In the genomic region with DNA sequence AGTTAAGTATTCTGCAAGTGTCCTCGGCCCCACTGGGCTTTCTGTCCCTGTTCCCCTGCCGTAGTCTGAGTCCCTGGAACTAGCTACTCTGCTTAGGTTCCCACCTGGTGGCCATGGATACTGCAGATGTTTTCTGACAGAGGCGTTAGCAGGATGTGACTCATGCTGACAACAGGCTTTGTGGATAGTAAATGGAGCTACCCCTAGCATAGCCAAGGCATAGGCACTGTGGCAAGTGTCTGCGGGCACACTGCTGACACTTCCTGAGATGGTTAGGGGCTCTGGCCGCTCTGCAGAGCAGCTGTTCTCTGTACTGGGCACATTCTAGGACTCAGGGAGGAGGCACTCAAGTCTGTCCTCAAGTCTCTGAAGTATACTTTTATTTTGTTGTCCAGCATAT, we compare ENCODE assay signal across 14 mouse cellular contexts. TPM values are rescaled to one million over a fixed set of nuclear protein-coding genes. Genes with fewer than 3 reads are reported as not detected.
DNase-seq lines count a peak whose midpoint lies in the region; ATAC-seq and TF ChIP-seq lines count a peak whose summit lies in the region.
"Had no signal": no experiment of that assay in that cellular context is flagged by ENCODE, and none has a peak within 500 bp of the region (broad histone marks: within the 10 kb centered on the region; RNA-seq: fewer than 3 reads in every experiment).

No protein-coding gene starts in this region.

- H3K9me3 ChIP-seq in kidney, postnatal 0 days (replicated peaks; ENCODE audit: low read length): no peaks in the 10 kb centered on the region
- no peaks in the 10 kb centered on the region for H3K9me3 ChIP-seq in kidney, embryonic 15.5 days (replicated peaks)
- H3K9me3 ChIP-seq in ES-E14 (ENCODE audit: control insufficient read depth, insufficient read depth, low read depth, low read length): no peaks in the 10 kb centered on the region
- H3K9me3 ChIP-seq in neural tube, embryonic 13.5 days: no peaks in the 10 kb centered on the region
- H3K9me3 ChIP-seq: heart, embryonic 12.5 days; limb, embryonic 10.5 days; liver, embryonic 15.5 days had no signal

- WGBS in kidney, postnatal 0 days: 88% methylated on average over 5 of the region's 5 CpGs
- 85% methylated on average over 5 of the region's 5 CpGs for WGBS in kidney, embryonic 15.5 days
- 72% methylated on average over 5 of the region's 5 CpGs for WGBS in neural tube, embryonic 13.5 days

- H3K36me3 ChIP-seq in kidney, postnatal 0 days (ENCODE audit: insufficient read depth, low read length): peaks cover 53% of the 10 kb centered on the region
- peaks cover 90% of the 10 kb centered on the region for H3K36me3 ChIP-seq in kidney, embryonic 15.5 days
- peaks cover 38% of the 10 kb centered on the region; the same call in 1 of the 2 replicates for H3K36me3 ChIP-seq in ES-E14 (ENCODE audit: control insufficient read depth, insufficient read depth, low read length, poor library complexity, severe bottlenecking)
- peaks cover 71% of the 10 kb centered on the region for H3K36me3 ChIP-seq in neural tube, embryonic 13.5 days

- no peak overlapping the region for H3K4me3 ChIP-seq in kidney, postnatal 0 days (replicated peaks; ENCODE audit: low read depth, low read length)
- no peak overlapping the region for H3K4me3 ChIP-seq in kidney, embryonic 15.5 days (replicated peaks)
- H3K4me3 ChIP-seq in ES-E14 (ENCODE audit: insufficient read depth in 1 of 2, low read depth in 1 of 2, low read length in 2 of 2, poor library complexity in 1 of 2, severe bottlenecking in 1 of 2): no peak overlapping the region
- H3K4me3 ChIP-seq in brown adipose tissue, adult 24 weeks (ENCODE audit: insufficient read depth, low read depth, low read length): no peak overlapping the region
- H3K4me3 ChIP-seq in neural tube, embryonic 13.5 days: no peak overlapping the region
- H3K4me3 ChIP-seq: heart, embryonic 12.5 days; limb, embryonic 10.5 days; liver, embryonic 15.5 days had no signal

- DNase-seq in kidney, postnatal 0 days (ENCODE audit: low spot score): no peak
- no peak for DNase-seq in ES-E14 (ENCODE audit: low read depth, low spot score)
- DNase-seq in T-cell, adult 2 months (ENCODE audit: low spot score): no peak
- DNase-seq in thymus, postnatal 36 days: no peak
- DNase-seq in thymus, postnatal 0 days (ENCODE audit: low spot score): no peak

- TF ChIP-seq CTCF in kidney, postnatal 0 days (IDR thresholded peaks at IDR 0.05; ENCODE audit: low read depth): no peak

- no peak; the same call in 1 of the 2 replicates for ATAC-seq in kidney, postnatal 0 days (replicated peaks; ENCODE audit: low FRiP score, low read depth)
- no peak for ATAC-seq in kidney, embryonic 15.5 days (replicated peaks; ENCODE audit: low FRiP score)
- ATAC-seq in neural tube, embryonic 13.5 days (ENCODE audit: low read depth): no peak

- no peaks in the 10 kb centered on the region for H3K27me3 ChIP-seq in kidney, postnatal 0 days (ENCODE audit: insufficient read depth, low read length)
- H3K27me3 ChIP-seq in kidney, embryonic 15.5 days: no peaks in the 10 kb centered on the region
- H3K27me3 ChIP-seq in neural tube, embryonic 13.5 days: no peaks in the 10 kb centered on the region
- H3K27me3 ChIP-seq: heart, embryonic 12.5 days; liver, embryonic 15.5 days had no signal

- H3K9ac ChIP-seq in kidney, postnatal 0 days (ENCODE audit: low read depth, low read length): no peak overlapping the region
- H3K9ac ChIP-seq in kidney, embryonic 15.5 days: no peak overlapping the region
- no peak overlapping the region for H3K9ac ChIP-seq in ES-E14 (ENCODE audit: insufficient read depth, low read depth, low read length, poor library complexity, severe bottlenecking)
- no peak overlapping the region for H3K9ac ChIP-seq in neural tube, embryonic 13.5 days
- H3K9ac ChIP-seq: heart, embryonic 12.5 days; liver, embryonic 15.5 days had no signal

- no peak overlapping the region for H3K4me2 ChIP-seq in kidney, postnatal 0 days (ENCODE audit: low read length)
- H3K4me2 ChIP-seq in kidney, embryonic 15.5 days: no peak overlapping the region
- H3K4me2 ChIP-seq in neural tube, embryonic 13.5 days: no peak overlapping the region
- H3K4me2 ChIP-seq: heart, embryonic 12.5 days; liver, embryonic 15.5 days had no signal

- H3K27ac ChIP-seq in kidney, postnatal 0 days: peak overlapping the region; percentile 19
- no peak overlapping the region for H3K27ac ChIP-seq in kidney, embryonic 15.5 days
- 0 out of 2 replicates have a peak overlapping the region, but pooled peaks have one; percentile 13 for H3K27ac ChIP-seq in ES-E14 (ENCODE audit: insufficient read depth, low read depth, low read length, poor library complexity, severe bottlenecking)
- H3K27ac ChIP-seq in brown adipose tissue, adult 24 weeks (replicated peaks; ENCODE audit: low read depth, low read length): peak overlapping the region; percentile 57
- peak overlapping the region; percentile 84 for H3K27ac ChIP-seq in neural tube, embryonic 13.5 days (replicated peaks)
- H3K27ac ChIP-seq: limb, embryonic 10.5 days; liver, embryonic 15.5 days had no signal

- in situ Hi-C loops in ES-E14 (cut with MboI; ENCODE audit: low sequenced_read_pairs in 2 of 2, unreplicated experiment in 2 of 2): no loop called here

- no peaks in the 10 kb centered on the region for H3K4me1 ChIP-seq in kidney, postnatal 0 days (replicated peaks; ENCODE audit: insufficient read depth, low read length)
- no peaks in the 10 kb centered on the region; the same call in 1 of the 2 replicates for H3K4me1 ChIP-seq in kidney, embryonic 15.5 days
- H3K4me1 ChIP-seq in ES-E14 (ENCODE audit: control insufficient read depth in 2 of 2, insufficient read depth in 2 of 2, low read length in 2 of 2, poor library complexity in 1 of 2): peaks cover 5 to 15% of the 10 kb centered on the region in 2 experiments
- peaks cover 5% of the 10 kb centered on the region; the same call in 1 of the 2 replicates for H3K4me1 ChIP-seq in brown adipose tissue, adult 24 weeks (ENCODE audit: control insufficient read depth, insufficient read depth, insufficient read length, low read length)
- peaks cover 58% of the 10 kb centered on the region for H3K4me1 ChIP-seq in neural tube, embryonic 13.5 days (replicated peaks)

TF ChIP-seq in ES-E14, 5 proteins besides CTCF, POLR2A, EP300 and RAD21:
- no peak for TF ChIP-seq HCFC1 (IDR thresholded peaks at IDR 0.05; ENCODE audit: borderline replicate concordance, insufficient read depth, low read length)
- TF ChIP-seq ZNF384 (IDR thresholded peaks at IDR 0.05; ENCODE audit: low read depth, low read length): no peak
TF ChIP-seq in ES-E14: peak in this region for 0.

RNA-seq across cellular contexts. Expression of gene Itgb4, which starts 19.8 kb away (rescaled TPM):
- 2.9 and 3.1 TPM in 2 replicates for polyA plus RNA-seq in kidney, postnatal 0 days (2015; fragmentation: Nextera tagmentation; extraction: Ambion mirVana)
- 2.1 and 2.7 TPM in 2 replicates for polyA plus RNA-seq in kidney, embryonic 15.5 days (2015; fragmentation: Nextera tagmentation; extraction: Ambion mirVana)
- 9.6 and 26.3 TPM in 2 replicates for total RNA-seq in ES-E14 (2012; rRNA removed)
- 1.5 and 2.2 TPM in 2 replicates for polyA plus RNA-seq in brown adipose tissue, adult 24 weeks (2012; ENCODE audit: insufficient read depth, insufficient read length, missing spikeins)
- polyA plus RNA-seq in neural tube, embryonic 13.5 days (2015; fragmentation: Nextera tagmentation; extraction: Ambion mirVana): 1.9 and 2.7 TPM in 2 replicates
- 7.8 TPM in 2 replicates for polyA plus RNA-seq in thymus, postnatal 0 days (2015; fragmentation: Nextera tagmentation; extraction: Ambion mirVana)

RNA-seq across cellular contexts. Expression of gene Recql5, which starts 21.4 kb away (rescaled TPM):
- 11.1 and 11.7 TPM in 2 replicates for polyA plus RNA-seq in kidney, postnatal 0 days (2015; fragmentation: Nextera tagmentation; extraction: Ambion mirVana)
- 21.3 and 24.3 TPM in 2 replicates for polyA plus RNA-seq in kidney, embryonic 15.5 days (2015; fragmentation: Nextera tagmentation; extraction: Ambion mirVana)
- total RNA-seq in ES-E14 (2012; rRNA removed): 28.0 and 40.8 TPM in 2 replicates
- 4.2 and 5.3 TPM in 2 replicates for polyA plus RNA-seq in brown adipose tissue, adult 24 weeks (2012; ENCODE audit: insufficient read depth, insufficient read length, missing spikeins)
- 22.5 and 23.5 TPM in 2 replicates for polyA plus RNA-seq in neural tube, embryonic 13.5 days (2015; fragmentation: Nextera tagmentation; extraction: Ambion mirVana)
- 16.8 and 18.9 TPM in 2 replicates for polyA plus RNA-seq in thymus, postnatal 0 days (2015; fragmentation: Nextera tagmentation; extraction: Ambion mirVana)

RNA-seq across cellular contexts. Expression of gene Sap30bp, which starts 21.6 kb away (rescaled TPM):
- polyA plus RNA-seq in kidney, postnatal 0 days (2015; fragmentation: Nextera tagmentation; extraction: Ambion mirVana): 37.2 and 40.1 TPM in 2 replicates
- polyA plus RNA-seq in kidney, embryonic 15.5 days (2015; fragmentation: Nextera tagmentation; extraction: Ambion mirVana): 41.6 and 44.5 TPM in 2 replicates
- total RNA-seq in ES-E14 (2012; rRNA removed): 52.1 and 63.5 TPM in 2 replicates
- polyA plus RNA-seq in brown adipose tissue, adult 24 weeks (2012; ENCODE audit: insufficient read depth, insufficient read length, missing spikeins): 10.0 and 12.0 TPM in 2 replicates
- 57.7 and 59.4 TPM in 2 replicates for polyA plus RNA-seq in neural tube, embryonic 13.5 days (2015; fragmentation: Nextera tagmentation; extraction: Ambion mirVana)
- polyA plus RNA-seq in thymus, postnatal 0 days (2015; fragmentation: Nextera tagmentation; extraction: Ambion mirVana): 47.2 and 48.8 TPM in 2 replicates

RNA-seq across cellular contexts. Expression of gene Smim6, which starts 42.9 kb away (rescaled TPM):
- 13.7 and 16.1 TPM in 2 replicates for polyA plus RNA-seq in kidney, postnatal 0 days (2015; fragmentation: Nextera tagmentation; extraction: Ambion mirVana)
- 9.1 and 9.9 TPM in 2 replicates for polyA plus RNA-seq in kidney, embryonic 15.5 days (2015; fragmentation: Nextera tagmentation; extraction: Ambion mirVana)
- 0.45 TPM in 1 of 2 replicates, not detected in the other for total RNA-seq in ES-E14 (2012; rRNA removed)
- polyA plus RNA-seq in brown adipose tissue, adult 24 weeks (2012; ENCODE audit: insufficient read depth, insufficient read length, missing spikeins): not detected in 2 replicates
- 0.94 and 1.2 TPM in 2 replicates for polyA plus RNA-seq in neural tube, embryonic 13.5 days (2015; fragmentation: Nextera tagmentation; extraction: Ambion mirVana)
- polyA plus RNA-seq in thymus, postnatal 0 days (2015; fragmentation: Nextera tagmentation; extraction: Ambion mirVana): 3.8 and 4.8 TPM in 2 replicates
- total RNA-seq: adrenal gland, adult 18-20 months; gastrocnemius, adult 8-10 months; layer of hippocampus, adult 8-10 months had no signal

RNA-seq across cellular contexts. Expression of gene Smim5, which starts 54.9 kb away (rescaled TPM):
- 11.1 and 12.1 TPM in 2 replicates for polyA plus RNA-seq in kidney, postnatal 0 days (2015; fragmentation: Nextera tagmentation; extraction: Ambion mirVana)
- polyA plus RNA-seq in kidney, embryonic 15.5 days (2015; fragmentation: Nextera tagmentation; extraction: Ambion mirVana): 3.9 and 4.1 TPM in 2 replicates
- 0.67 TPM in 1 of 2 replicates, not detected in the other for total RNA-seq in ES-E14 (2012; rRNA removed)
- not detected in 2 replicates for polyA plus RNA-seq in brown adipose tissue, adult 24 weeks (2012; ENCODE audit: insufficient read depth, insufficient read length, missing spikeins)
- polyA plus RNA-seq in neural tube, embryonic 13.5 days (2015; fragmentation: Nextera tagmentation; extraction: Ambion mirVana): 0.85 and 1.7 TPM in 2 replicates
- 35.4 and 39.8 TPM in 2 replicates for polyA plus RNA-seq in thymus, postnatal 0 days (2015; fragmentation: Nextera tagmentation; extraction: Ambion mirVana)
